Mouse (Mus musculus) cerebellum, adult 2 months (tissue): ENCODE measurements around the gene Gm128.

Experiments
- CTCF ChIP-seq: fragments of 200-500 bp; IDR thresholded peaks from 2 replicates; pipeline ENCODE4 v1.5.1; 2011; ENCODE audit warnings: low read depth, mild to moderate bottlenecking, control low read depth, low read length, moderate library complexity, borderline replicate concordance; ENCODE audit not compliant: insufficient read depth
- POLR2A ChIP-seq: fragments of 200-500 bp; IDR thresholded peaks from 2 replicates; pipeline ENCODE4 v1.6.1; 2011; ENCODE audit warnings: low read length, control low read depth, borderline replicate concordance; ENCODE audit not compliant: insufficient read depth

- no peak for TF ChIP-seq POLR2A
- TF ChIP-seq CTCF = no peak
Measured at GRCm38 (mm10) chr3:95286011-95286410, 44.6 kb upstream of the Gm128 start.
